Mouse (Mus musculus) midbrain, embryonic 10.5 days (tissue): ENCODE results near the gene Xpnpep3. TPM values are rescaled to one million over a fixed set of nuclear protein-coding genes. Genes with fewer than 3 reads are reported as not detected.
"Not testable (repeated sequence)": the region's sequence is repeated elsewhere in the genome, so short reads cannot be mapped to it uniquely, and the experiment has no call there.

ENCODE experiments used
- DNase-seq: peaks from one replicate; pipeline ENCODE4 v3.0.0-alpha.2; 2017; ENCODE audit warnings: low spot score
- H3K27ac ChIP-seq: fragments of 300-500 bp; sonication (generic); replicated peaks from 2 replicates; pipeline ENCODE4 v1.5.1; 2016; ENCODE audit warnings: mild to moderate bottlenecking
- H3K27me3 ChIP-seq: fragments of 300-500 bp; sonication (generic); 2 replicates; pipeline ENCODE4 v1.6.1; 2016; ENCODE audit warnings: low read depth, mild to moderate bottlenecking; ENCODE audit not compliant: poor library complexity, severe bottlenecking
- H3K36me3 ChIP-seq: fragments of 300-500 bp; sonication (generic); 2 replicates; pipeline ENCODE4 v1.6.1; 2016; ENCODE audit warnings: mild to moderate bottlenecking, moderate library complexity
- H3K4me1 ChIP-seq: fragments of 300-500 bp; sonication (generic); 2 replicates; pipeline ENCODE4 v1.6.1; 2016
- H3K4me3 ChIP-seq: fragments of 300-500 bp; sonication (generic); 2 replicates; pipeline ENCODE4 v1.5.1; 2016; ENCODE audit warnings: mild to moderate bottlenecking, moderate library complexity
- H3K9me3 ChIP-seq: fragments of 300-500 bp; sonication (generic); replicated peaks from 2 replicates; pipeline ENCODE4 v1.6.1; 2016; ENCODE audit warnings: mild to moderate bottlenecking
- WGBS: fragments of 180-500 bp; shearing (Covaris S2); methylation state at CpG from one replicate; pipeline ENCODE4 v1.1.7; 2016; 5-methylcytosine and 5-hydroxymethylcytosine counted together
- polyA plus RNA-seq: library from polyadenylated mRNA; unstranded; fragments of >200 nt; fragmentation: Nextera tagmentation; extraction: Ambion mirVana; gene quantifications from 2 replicates; pipeline ENCODE4 v1.2.1, GENCODE M21; 2016

Xpnpep3 gene
- polyA plus RNA-seq, 1 experiment from 2014 or later = 12.9 TPM

GRCm38 (mm10) chr15:81465901-81466737 is 66.2 kb downstream of the Xpnpep3 start, which contains the start of gene Rbx1:
TSS of gene Rbx1 (plus strand) at chr15:81466296.
- Histone ChIP-seq H3K4me1 (peaks cover 20% of the 10 kb centered on the region), H3K36me3 (peaks cover 38% of the 10 kb centered on the region), H3K9me3 (peaks cover 16% of the 10 kb centered on the region), H3K27me3 (no peaks in the 10 kb centered on the region), H3K4me3 (peak within 1 kb of the TSS; percentile 77), H3K27ac (peak within 1 kb of the TSS; percentile 94)
- WGBS = under 1% methylated on average over 62 of the region's 62 CpGs
- peak; percentile 99 for DNase-seq

GRCm38 (mm10) chr15:81466738-81467113 is 66.8 kb downstream of the Xpnpep3 start:
- peaks cover 40% of the 10 kb centered on the region for H3K36me3 ChIP-seq
- peaks cover 11% of the 10 kb centered on the region; the same call in 1 of the 2 replicates for H3K9me3 ChIP-seq
- H3K27ac ChIP-seq = peak overlapping the region; percentile 94
- peaks cover 20% of the 10 kb centered on the region for H3K4me1 ChIP-seq
- DNase-seq = no peak
- peak overlapping the region; percentile 77 for H3K4me3 ChIP-seq
- WGBS = under 1% methylated on average over 15 of the region's 15 CpGs
- no peaks in the 10 kb centered on the region for H3K27me3 ChIP-seq

- no peak overlapping the region for H3K4me3 ChIP-seq
- H3K27me3 ChIP-seq = no peaks in the 10 kb centered on the region
- peaks cover 12% of the 10 kb centered on the region for H3K4me1 ChIP-seq
- H3K36me3 ChIP-seq = peaks cover 73% of the 10 kb centered on the region
- WGBS = 91% methylated on average over 8 of the region's 8 CpGs
- DNase-seq = no peak
- no peaks in the 10 kb centered on the region for H3K9me3 ChIP-seq
- no peak overlapping the region for H3K27ac ChIP-seq
These were observed 70.8 kb downstream of the Xpnpep3 start for GRCm38 (mm10) chr15:81470735-81471134.

- WGBS = 94% methylated on average over 5 of the region's 5 CpGs
- DNase-seq = no peak
- Histone ChIP-seq H3K4me3 (no peak overlapping the region), H3K36me3 (peaks cover 76% of the 10 kb centered on the region), H3K27me3 (no peaks in the 10 kb centered on the region), H3K4me1 (peaks cover 16% of the 10 kb centered on the region), H3K27ac (no peak overlapping the region), H3K9me3 (no peaks in the 10 kb centered on the region)
These were observed 72.3 kb downstream of the Xpnpep3 start for GRCm38 (mm10) chr15:81472256-81472655.

- 46% methylated on average over 3 of the region's 3 CpGs for WGBS
- H3K9me3 ChIP-seq = no peaks in the 10 kb centered on the region
- no peak for DNase-seq
- H3K36me3 ChIP-seq = peaks cover 52% of the 10 kb centered on the region
- H3K27me3 ChIP-seq = no peaks in the 10 kb centered on the region
- H3K27ac ChIP-seq = no peak overlapping the region
- H3K4me3 ChIP-seq = no peak overlapping the region
- peaks cover 10% of the 10 kb centered on the region for H3K4me1 ChIP-seq
These were observed 75.7 kb downstream of the Xpnpep3 start for GRCm38 (mm10) chr15:81475654-81476053.

GRCm38 (mm10) chr15:81476597-81476996 is 76.7 kb downstream of the Xpnpep3 start:
- Histone ChIP-seq H3K4me1 (peaks cover 17% of the 10 kb centered on the region), H3K9me3 (no peaks in the 10 kb centered on the region), H3K36me3 (peaks cover 43% of the 10 kb centered on the region), H3K27me3 (peaks cover 5% of the 10 kb centered on the region; the same call in 1 of the 2 replicates), H3K27ac (peak overlapping the region; percentile 49), H3K4me3 (peak overlapping the region; percentile 34)
- peak; percentile 66 for DNase-seq
- WGBS = 0% methylated on average over 2 of the region's 2 CpGs

- no peak for DNase-seq
- H3K9me3 ChIP-seq = no peaks in the 10 kb centered on the region
- H3K27ac ChIP-seq = no peak overlapping the region
- H3K27me3 ChIP-seq = peaks cover 5% of the 10 kb centered on the region
- no peak overlapping the region for H3K4me3 ChIP-seq
- H3K36me3 ChIP-seq = peaks cover 14% of the 10 kb centered on the region
- H3K4me1 ChIP-seq = peaks cover 17% of the 10 kb centered on the region
- 66% methylated on average over 21 of the region's 21 CpGs for whole genome bisulfite sequencing
These were observed 79.7 kb downstream of the Xpnpep3 start for GRCm38 (mm10) chr15:81479446-81480213.

GRCm38 (mm10) chr15:81480284-81480683 is 80.3 kb downstream of the Xpnpep3 start:
- H3K27ac ChIP-seq, H3K27me3 ChIP-seq, DNase-seq, H3K4me3 ChIP-seq, H3K9me3 ChIP-seq, H3K36me3 ChIP-seq: not testable (repeated sequence)
- H3K4me1 ChIP-seq = peaks cover 17% of the 10 kb centered on the region
- WGBS = 68% methylated on average over 3 of the region's 3 CpGs

GRCm38 (mm10) chr15:81480977-81481379 is 81.0 kb downstream of the Xpnpep3 start:
- Histone ChIP-seq H3K27me3 (peaks cover 5% of the 10 kb centered on the region), H3K9me3 (no peaks in the 10 kb centered on the region), H3K36me3 (0 out of 2 replicates have a peak, but pooled peaks cover under 1% of the 10 kb centered on the region), H3K4me1 (peaks cover 17% of the 10 kb centered on the region), H3K27ac (no peak overlapping the region), H3K4me3 (peak overlapping the region; percentile 38)
- WGBS = 21% methylated on average over 13 of the region's 13 CpGs
- DNase-seq = no peak

- no peak overlapping the region for H3K27ac ChIP-seq
- peaks cover 9% of the 10 kb centered on the region for H3K4me1 ChIP-seq
- DNase-seq = no peak
- 85% methylated on average over 2 of the region's 2 CpGs for WGBS
- peaks cover 5% of the 10 kb centered on the region for H3K27me3 ChIP-seq
- H3K36me3 ChIP-seq = no peaks in the 10 kb centered on the region
- H3K9me3 ChIP-seq = no peaks in the 10 kb centered on the region
- no peak overlapping the region for H3K4me3 ChIP-seq
These were observed 83.0 kb downstream of the Xpnpep3 start for GRCm38 (mm10) chr15:81482966-81483365.

GRCm38 (mm10) chr15:81483691-81484090 is 83.8 kb downstream of the Xpnpep3 start:
- Histone ChIP-seq H3K4me3 (no peak overlapping the region), H3K36me3 (no peaks in the 10 kb centered on the region), H3K4me1 (peaks cover 9% of the 10 kb centered on the region), H3K9me3 (no peaks in the 10 kb centered on the region), H3K27me3 (peaks cover 5% of the 10 kb centered on the region), H3K27ac (no peak overlapping the region)
- DNase-seq = no peak
- 86% methylated on average over 6 of the region's 6 CpGs for WGBS

GRCm38 (mm10) chr15:81485483-81485882 is 85.5 kb downstream of the Xpnpep3 start:
- no peak overlapping the region for H3K27ac ChIP-seq
- no peak for DNase-seq
- no peak overlapping the region for H3K4me3 ChIP-seq
- no peaks in the 10 kb centered on the region for H3K36me3 ChIP-seq
- 85% methylated on average over 4 of the region's 4 CpGs for WGBS
- peaks cover 7% of the 10 kb centered on the region for H3K4me1 ChIP-seq
- no peaks in the 10 kb centered on the region for H3K9me3 ChIP-seq
- H3K27me3 ChIP-seq = peaks cover 5% of the 10 kb centered on the region

- Histone ChIP-seq H3K4me3 (no peak overlapping the region), H3K27me3 (no peaks in the 10 kb centered on the region), H3K36me3 (no peaks in the 10 kb centered on the region), H3K27ac (no peak overlapping the region), H3K9me3 (no peaks in the 10 kb centered on the region), H3K4me1 (no peaks in the 10 kb centered on the region)
- no peak for DNase-seq
- 89% methylated on average over 2 of the region's 2 CpGs for WGBS
These were observed 103.5 kb downstream of the Xpnpep3 start for GRCm38 (mm10) chr15:81503466-81503865.
